Mouse (Mus musculus) midbrain, postnatal 0 days (tissue): ENCODE measurements at regions not wholly inside any gene's neighbourhood (a gene's known extent, or its start where the extent isn't known, plus 50 kb on each side); places are given as distances from the start of the nearest gene placed in this dataset.

Experiments used
- ATAC-seq: fragments of 200-750 bp; cut with Nextera tagmentation; 2 replicates; pipeline ENCODE4 v1.8.0; 2017; ENCODE audit warnings: moderate number of reproducible peaks, mild to moderate bottlenecking, moderate TSS enrichment, moderate library complexity; ENCODE audit not compliant: low FRiP score
- DNase-seq: peaks from one replicate; pipeline ENCODE4 v3.0.0-alpha.2; 2015; ENCODE audit warnings: low spot score
- H3K27ac ChIP-seq: fragments of 300-500 bp; sonication (generic); 2 replicates; pipeline ENCODE4 v1.5.1; 2014; ENCODE audit warnings: low read depth, mild to moderate bottlenecking, low read length, mixed read lengths
- H3K27me3 ChIP-seq: fragments of 300-500 bp; sonication (generic); 2 replicates; pipeline ENCODE4 v1.6.1; 2014; ENCODE audit warnings: low read length, control low read depth, mixed read lengths; ENCODE audit not compliant: insufficient read depth
- H3K36me3 ChIP-seq: fragments of 300-500 bp; sonication (generic); 2 replicates; pipeline ENCODE4 v1.6.1; 2014; ENCODE audit warnings: low read length, control low read depth, mixed read lengths; ENCODE audit not compliant: insufficient read depth
- H3K4me1 ChIP-seq: fragments of 300-500 bp; sonication (generic); 2 replicates; pipeline ENCODE4 v1.6.1; 2014; ENCODE audit warnings: mild to moderate bottlenecking, control low read depth, antibody characterized with exemption, low read length, mixed read lengths; ENCODE audit not compliant: insufficient read depth
- H3K4me2 ChIP-seq: fragments of 300-500 bp; sonication (generic); 2 replicates; pipeline ENCODE4 v1.6.1; 2014; ENCODE audit warnings: low read depth, mild to moderate bottlenecking, low read length, mixed read lengths; ENCODE audit not compliant: poor library complexity, severe bottlenecking
- H3K4me3 ChIP-seq: fragments of 300-500 bp; sonication (generic); 2 replicates; pipeline ENCODE4 v1.5.1; 2014; ENCODE audit warnings: low read depth, mild to moderate bottlenecking, low read length, moderate library complexity
- H3K9ac ChIP-seq: fragments of 300-500 bp; sonication (generic); replicated peaks from 2 replicates; pipeline ENCODE4 v1.6.1; 2014; ENCODE audit warnings: mild to moderate bottlenecking, low read length, moderate library complexity, mixed read lengths; ENCODE audit not compliant: poor library complexity, severe bottlenecking
- H3K9me3 ChIP-seq: fragments of 300-500 bp; sonication (generic); 2 replicates; pipeline ENCODE4 v1.6.1; 2016; ENCODE audit warnings: low read length, control low read depth
- CTCF ChIP-seq: IDR thresholded peaks from 2 replicates; pipeline ENCODE4 v1.5.1; 2016; ENCODE audit warnings: antibody characterized with exemption, mild to moderate bottlenecking
- WGBS: fragments of 180-500 bp; shearing (Covaris S2); extraction: QIAGEN DNeasy Blood & Tissue Kit; methylation state at CpG from one replicate; pipeline ENCODE4 v1.1.7; 2014; 5-methylcytosine and 5-hydroxymethylcytosine counted together

DNA sequence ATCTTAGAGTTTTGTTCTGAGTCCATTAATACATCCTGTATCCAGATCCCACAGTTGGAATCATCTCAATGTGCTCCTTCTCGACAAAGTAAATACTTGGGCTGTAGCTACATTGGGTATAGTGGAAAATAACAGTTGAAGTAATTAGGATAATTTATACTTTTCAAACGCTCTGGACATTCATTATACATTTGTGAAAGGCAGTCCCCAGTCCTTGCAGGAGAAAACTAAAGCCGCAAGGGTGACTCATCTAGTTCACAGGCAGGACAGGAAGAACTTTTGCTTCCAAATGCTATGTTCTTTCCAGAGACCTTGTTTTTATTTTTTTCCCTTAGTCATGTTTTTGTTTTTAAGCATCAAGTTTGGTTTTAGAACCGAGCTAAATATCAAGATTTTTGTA is 218.8 kb downstream of the Gpr37 start:
- no peaks in the 10 kb centered on the region for H3K9me3 ChIP-seq
- no peak overlapping the region for H3K4me2 ChIP-seq
- no peak for TF ChIP-seq CTCF
- H3K36me3 ChIP-seq, result no peaks in the 10 kb centered on the region
- WGBS, result 66% methylated on average over 4 of the region's 4 CpGs
- DNase-seq (no peak), ATAC-seq (no peak)
- no peak overlapping the region for H3K27ac ChIP-seq
- H3K9ac ChIP-seq, result no peak overlapping the region
- H3K4me1 ChIP-seq, result no peaks in the 10 kb centered on the region
- H3K4me3 ChIP-seq, result no peak overlapping the region
- H3K27me3 ChIP-seq, result no peaks in the 10 kb centered on the region

DNA sequence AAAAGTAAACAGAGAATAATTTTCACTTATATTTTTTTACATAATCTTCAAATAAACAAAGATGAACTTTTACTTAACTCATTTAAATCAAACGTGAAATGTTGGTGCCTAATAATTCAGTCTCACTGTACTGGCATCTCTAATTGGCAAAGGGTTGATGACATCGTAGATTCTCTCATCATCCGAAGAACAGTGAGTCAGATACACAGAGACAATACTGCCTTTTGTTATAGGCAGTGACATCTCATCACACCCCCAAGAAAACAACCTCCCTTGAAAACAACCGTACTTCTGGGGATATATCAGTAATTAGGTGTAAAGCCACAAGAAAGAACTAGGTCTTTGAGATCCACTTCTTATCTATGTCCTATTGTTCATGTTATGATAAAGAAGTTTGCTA is 227.5 kb downstream of the Gpr37 start:
- H3K36me3 ChIP-seq, result no peaks in the 10 kb centered on the region

DNA sequence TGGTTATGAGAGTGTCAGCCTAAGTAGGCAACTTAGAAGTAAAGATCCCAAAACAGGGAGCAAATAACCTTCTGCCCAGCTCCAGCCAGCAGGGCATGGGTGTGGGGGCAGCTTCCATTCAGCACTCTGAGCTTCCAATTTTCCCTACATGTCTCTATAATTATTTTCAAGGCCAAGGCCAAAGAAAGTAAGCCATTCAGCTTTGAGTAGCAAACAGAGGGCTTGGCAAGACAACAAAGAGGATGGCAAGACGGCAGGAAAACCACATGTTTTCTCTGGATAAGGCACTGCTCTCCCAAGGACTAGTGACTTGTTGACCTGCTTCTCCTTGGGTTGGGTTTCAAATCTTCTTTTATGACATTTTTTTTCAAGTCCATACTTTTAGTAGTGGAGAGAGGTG is 240.1 kb downstream of the Gpr37 start:
- Histone ChIP-seq H3K4me2 (no peak overlapping the region), H3K36me3 (no peaks in the 10 kb centered on the region), H3K9me3 (no peaks in the 10 kb centered on the region), H3K4me1 (no peaks in the 10 kb centered on the region), H3K9ac (no peak overlapping the region), H3K27me3 (no peaks in the 10 kb centered on the region), H3K4me3 (no peak overlapping the region), H3K27ac (no peak overlapping the region)
- no peak for TF ChIP-seq CTCF
- DNase-seq, result no peak
- ATAC-seq, result no peak
- WGBS, result 43% methylated on average over 1 of the region's 1 CpGs

More for the DNA sequence above, 227.5 kb downstream of the Gpr37 start:
- WGBS, result 89% methylated on average over 4 of the region's 4 CpGs
- H3K9ac ChIP-seq, result no peak overlapping the region
- no peak overlapping the region for H3K4me3 ChIP-seq
- TF ChIP-seq CTCF, result no peak
- no peak overlapping the region for H3K4me2 ChIP-seq
- ATAC-seq (no peak), DNase-seq (no peak)
- H3K27me3 ChIP-seq, result no peaks in the 10 kb centered on the region
- no peak overlapping the region for H3K27ac ChIP-seq
- no peaks in the 10 kb centered on the region for H3K4me1 ChIP-seq
- no peaks in the 10 kb centered on the region for H3K9me3 ChIP-seq

DNA sequence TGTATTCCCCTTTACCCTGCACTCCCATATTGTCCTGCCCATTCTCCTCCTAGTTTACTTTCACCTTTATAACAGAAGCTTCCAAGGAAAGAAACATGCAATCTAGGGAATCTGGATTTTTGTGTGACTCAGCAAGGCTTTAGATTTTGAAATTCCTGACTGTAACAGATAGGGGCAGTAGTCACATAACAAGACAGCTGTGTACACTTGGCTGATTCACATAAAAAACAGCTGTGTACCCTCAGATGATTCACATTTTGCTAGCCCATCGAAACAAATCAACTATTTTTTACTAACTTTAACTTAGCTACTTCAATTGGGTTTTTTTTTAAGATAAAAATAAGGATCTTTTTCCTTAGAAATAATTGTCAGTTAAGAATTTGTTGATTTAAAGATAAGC is 240.6 kb downstream of the Gpr37 start:
- WGBS, result 78% methylated on average over 1 of the region's 1 CpGs
- Histone ChIP-seq H3K4me3 (no peak overlapping the region), H3K27ac (no peak overlapping the region), H3K36me3 (no peaks in the 10 kb centered on the region), H3K9me3 (no peaks in the 10 kb centered on the region), H3K27me3 (no peaks in the 10 kb centered on the region), H3K4me1 (no peaks in the 10 kb centered on the region), H3K4me2 (no peak overlapping the region), H3K9ac (no peak overlapping the region)
- no peak for DNase-seq
- TF ChIP-seq CTCF, result no peak
- no peak for ATAC-seq

DNA sequence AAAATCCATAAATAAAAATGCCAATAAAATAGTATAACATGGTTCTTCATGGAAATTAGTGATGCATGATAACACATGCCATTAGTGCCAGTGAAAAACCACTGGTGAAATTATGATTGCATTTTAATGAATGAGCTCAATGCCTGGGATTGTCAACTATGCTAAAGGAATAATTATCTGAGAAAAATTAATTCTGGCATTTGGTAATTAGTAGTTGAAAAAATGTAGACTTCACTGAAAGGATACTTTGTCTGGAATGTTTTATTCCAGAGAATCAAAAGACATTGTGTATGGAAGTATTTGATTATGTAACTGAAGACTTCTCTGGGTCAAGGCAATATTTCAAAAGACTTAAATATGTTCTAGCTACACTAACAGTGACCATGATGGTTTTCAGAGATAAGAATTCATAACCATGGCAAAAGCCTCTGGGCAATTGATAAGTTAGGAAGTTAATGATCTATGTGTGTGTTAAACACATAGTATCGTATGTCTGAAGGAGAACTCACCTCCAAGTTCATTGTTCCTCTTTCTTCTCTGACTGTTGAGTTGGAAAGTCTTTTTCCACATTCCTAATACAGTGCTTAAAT is 245.1 kb downstream of the Gpr37 start:
- Histone ChIP-seq H3K36me3 (no peaks in the 10 kb centered on the region), H3K27ac (no peak overlapping the region), H3K4me3 (no peak overlapping the region), H3K9ac (no peak overlapping the region), H3K4me1 (no peaks in the 10 kb centered on the region), H3K4me2 (no peak overlapping the region), H3K9me3 (no peaks in the 10 kb centered on the region), H3K27me3 (no peaks in the 10 kb centered on the region)
- no peak for ATAC-seq
- no peak for TF ChIP-seq CTCF
- no peak for DNase-seq
- 89% methylated on average over 1 of the region's 1 CpGs for WGBS

DNA sequence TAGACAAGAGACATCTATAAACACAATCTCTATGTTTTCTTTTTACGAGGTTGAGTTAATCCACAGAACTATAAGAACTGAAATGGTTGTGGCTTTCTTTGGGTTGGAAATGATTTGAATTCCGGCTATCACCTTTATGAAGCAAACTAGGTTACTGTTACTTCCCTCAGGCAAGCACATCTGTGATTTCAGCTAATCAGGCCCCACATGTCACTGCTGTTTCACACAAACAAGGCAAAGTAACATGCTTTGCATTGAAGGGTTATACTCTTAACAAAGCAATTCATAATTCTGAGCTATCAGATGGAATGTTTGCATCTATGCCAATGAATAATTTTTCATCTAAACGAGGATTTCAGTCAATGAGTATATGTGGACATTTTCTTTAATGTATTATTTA is 246.4 kb downstream of the Gpr37 start:
- Histone ChIP-seq H3K4me3 (no peak overlapping the region), H3K9ac (no peak overlapping the region), H3K4me2 (no peak overlapping the region), H3K27me3 (no peaks in the 10 kb centered on the region), H3K36me3 (no peaks in the 10 kb centered on the region), H3K4me1 (no peaks in the 10 kb centered on the region), H3K27ac (no peak overlapping the region), H3K9me3 (no peaks in the 10 kb centered on the region)
- no peak for TF ChIP-seq CTCF
- WGBS, result 52% methylated on average over 3 of the region's 3 CpGs
- DNase-seq (no peak), ATAC-seq (no peak)
